In the genomic region with DNA sequence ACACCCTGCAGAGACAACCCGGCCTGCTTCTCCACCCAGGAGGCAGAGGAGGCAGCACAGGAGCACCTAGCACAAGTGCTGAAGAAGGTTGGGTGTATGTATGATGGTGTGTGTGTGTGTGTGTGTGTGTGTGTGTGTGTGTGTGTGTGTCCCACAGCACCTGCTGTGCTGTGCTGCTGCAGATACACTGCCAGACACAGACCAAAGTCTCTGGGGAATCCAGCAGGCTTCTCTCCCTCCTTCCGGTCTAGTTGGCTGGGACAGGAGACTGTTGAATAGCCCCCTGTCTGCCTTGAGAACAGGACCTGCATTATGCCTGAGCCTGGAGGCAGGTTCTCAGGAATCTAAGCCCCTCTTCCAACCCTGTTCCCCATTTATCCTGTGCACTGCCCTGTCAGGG, we compare ENCODE assay signal across 8 mouse cellular contexts. TPM values are rescaled to one million over a fixed set of nuclear protein-coding genes. Genes with fewer than 3 reads are reported as not detected.
DNase-seq lines count a peak whose midpoint lies in the region; ATAC-seq and TF ChIP-seq lines count a peak whose summit lies in the region.

No protein-coding gene starts in this region.

- H3K4me2 ChIP-seq in heart, embryonic 14.5 days (ENCODE audit: low read length): peak overlapping the region; percentile 99
- peak overlapping the region; percentile 99 for H3K4me2 ChIP-seq in hindbrain, embryonic 14.5 days (replicated peaks)
- peak overlapping the region; percentile 98 for H3K4me2 ChIP-seq in midbrain, embryonic 13.5 days (replicated peaks)

- H3K79me2 ChIP-seq in MEL (ENCODE audit: control insufficient read depth, insufficient read depth, low read length, poor library complexity): peaks cover 18% of the 10 kb centered on the region

- H3K9ac ChIP-seq in heart, embryonic 14.5 days (ENCODE audit: low read length): peak overlapping the region; percentile 77
- H3K9ac ChIP-seq in MEL (ENCODE audit: control insufficient read depth, low read depth, low read length, poor library complexity, severe bottlenecking): peak overlapping the region; percentile 86
- H3K9ac ChIP-seq in hindbrain, embryonic 14.5 days: no peak overlapping the region; the same call in 1 of the 2 replicates
- peak overlapping the region; percentile 74 for H3K9ac ChIP-seq in midbrain, embryonic 13.5 days (replicated peaks)

- intact Hi-C loops in heart, postnatal 10 days (cut with DNase I): no loop called here

- TF ChIP-seq EP300 in MEL (IDR thresholded peaks at IDR 0.05; ENCODE audit: low read depth in 1 of 2, low read length in 2 of 2): no peak

- no peak for ATAC-seq in heart, embryonic 14.5 days (ENCODE audit: insufficient number of reproducible peaks, insufficient read depth, low FRiP score, low read depth)
- ATAC-seq in hindbrain, embryonic 14.5 days (ENCODE audit: low FRiP score): no peak
- ATAC-seq in midbrain, embryonic 13.5 days: no peak

- H3K36me3 ChIP-seq in heart, embryonic 14.5 days (ENCODE audit: control insufficient read depth, insufficient read depth, low read length): peaks cover 33% of the 10 kb centered on the region
- peaks cover 0 to 7% of the 10 kb centered on the region in 2 experiments for H3K36me3 ChIP-seq in MEL (ENCODE audit: control insufficient read depth in 1 of 2, insufficient read depth in 2 of 2, low read length in 2 of 2)
- H3K36me3 ChIP-seq in hindbrain, embryonic 14.5 days (replicated peaks; ENCODE audit: control insufficient read depth, insufficient read depth): no peaks in the 10 kb centered on the region
- H3K36me3 ChIP-seq in midbrain, embryonic 13.5 days: peaks cover 25% of the 10 kb centered on the region; the same call in 1 of the 2 replicates

- peaks cover 3% of the 10 kb centered on the region; the same call in 1 of the 2 replicates for H3K27me3 ChIP-seq in heart, embryonic 14.5 days (ENCODE audit: control insufficient read depth, insufficient read depth, low read length)
- no peaks in the 10 kb centered on the region for H3K27me3 ChIP-seq in MEL (ENCODE audit: control insufficient read depth in 1 of 2, insufficient read depth in 2 of 2, low read length in 2 of 2)
- no peaks in the 10 kb centered on the region; the same call in 1 of the 2 replicates for H3K27me3 ChIP-seq in hindbrain, embryonic 14.5 days (ENCODE audit: control insufficient read depth, insufficient read depth, low read length)
- H3K27me3 ChIP-seq in midbrain, embryonic 13.5 days: peaks cover 18% of the 10 kb centered on the region

- TF ChIP-seq POLR2A in MEL (IDR thresholded peaks at IDR 0.05; ENCODE audit: control insufficient read depth in 1 of 2, insufficient read depth in 1 of 2, low read depth in 1 of 2, low read length in 2 of 2, poor library complexity in 1 of 2): no peak

- peaks cover 13 to 22% of the 10 kb centered on the region in 2 experiments for H3K4me1 ChIP-seq in heart, embryonic 14.5 days (ENCODE audit: control insufficient read depth in 2 of 2, insufficient read depth in 2 of 2, low read length in 2 of 2)
- peaks cover 4 to 16% of the 10 kb centered on the region in 2 experiments for H3K4me1 ChIP-seq in MEL (ENCODE audit: control insufficient read depth in 1 of 2, insufficient read depth in 2 of 2, low read length in 2 of 2)
- H3K4me1 ChIP-seq in hindbrain, embryonic 14.5 days (replicated peaks; ENCODE audit: control insufficient read depth, insufficient read depth, low read length): peaks cover 19% of the 10 kb centered on the region
- peaks cover 28% of the 10 kb centered on the region for H3K4me1 ChIP-seq in midbrain, embryonic 13.5 days (replicated peaks)

- WGBS in heart, embryonic 14.5 days: 39% methylated on average over 2 of the region's 2 CpGs
- 27% methylated on average over 2 of the region's 2 CpGs for WGBS in hindbrain, embryonic 14.5 days
- WGBS in midbrain, embryonic 13.5 days: 12% methylated on average over 1 of the region's 2 CpGs

- peak overlapping the region; percentile 72 to 73 for H3K4me3 ChIP-seq in heart, embryonic 14.5 days (ENCODE audit: control insufficient read depth in 1 of 2, insufficient read depth in 1 of 2, low read depth in 1 of 2, low read length in 2 of 2)
- H3K4me3 ChIP-seq in MEL (ENCODE audit: control insufficient read depth in 1 of 2, insufficient read depth in 1 of 2, low read depth in 2 of 2, low read length in 2 of 2): peak overlapping the region; percentile 85 to 86
- peak overlapping the region; percentile 70 for H3K4me3 ChIP-seq in hindbrain, embryonic 14.5 days (replicated peaks; ENCODE audit: low read length)
- peak overlapping the region; percentile 70 for H3K4me3 ChIP-seq in midbrain, embryonic 13.5 days (replicated peaks)

- no peak for TF ChIP-seq CTCF in MEL (IDR thresholded peaks at IDR 0.05 in 2 of 3, conservative IDR thresholded peaks at IDR 0.05 in 1 of 3; ENCODE audit: control insufficient read depth in 1 of 3, insufficient read depth in 1 of 3, low read depth in 2 of 3, low read length in 3 of 3, poor library complexity in 1 of 3, severe bottlenecking in 1 of 3)

- H3K9me3 ChIP-seq in heart, embryonic 14.5 days (ENCODE audit: control insufficient read depth, low read length): no peaks in the 10 kb centered on the region
- H3K9me3 ChIP-seq in MEL (replicated peaks; ENCODE audit: insufficient read depth, low read length): no peaks in the 10 kb centered on the region
- H3K9me3 ChIP-seq in hindbrain, embryonic 14.5 days (ENCODE audit: control insufficient read depth, low read length): no peaks in the 10 kb centered on the region
- H3K9me3 ChIP-seq in midbrain, embryonic 13.5 days: no peaks in the 10 kb centered on the region

- no peak for DNase-seq in heart, postnatal 10 days
- peak; percentile 32 for DNase-seq in MEL (ENCODE audit: low read depth, low spot score)
- no peak for DNase-seq in hindbrain, embryonic 14.5 days (ENCODE audit: low spot score)
- no peak for DNase-seq in spleen, adult 18-20 months
- no peak for DNase-seq in cerebellum, adult 18-20 months
- no peak for DNase-seq in right cerebral cortex, postnatal 36 days (ENCODE audit: low spot score in 2 of 2)

- no peak for TF ChIP-seq RAD21 in MEL (IDR thresholded peaks at IDR 0.05; ENCODE audit: low read depth, low read length)

- H3K27ac ChIP-seq in heart, embryonic 14.5 days (replicated peaks in 1 of 2; ENCODE audit: control insufficient read depth in 1 of 2, insufficient read depth in 1 of 2, low read depth in 2 of 2, low read length in 2 of 2): no peak overlapping the region
- H3K27ac ChIP-seq in MEL (ENCODE audit: control insufficient read depth, low read depth, low read length): no peak overlapping the region
- H3K27ac ChIP-seq in hindbrain, embryonic 14.5 days: no peak overlapping the region
- H3K27ac ChIP-seq in midbrain, embryonic 13.5 days: no peak overlapping the region

TF ChIP-seq in MEL, 35 proteins besides CTCF, POLR2A, EP300 and RAD21 (continues in another document):
- TF ChIP-seq ZMIZ1 (IDR thresholded peaks at IDR 0.05; ENCODE audit: low read depth, low read length) (no peak), CHD1 (IDR thresholded peaks at IDR 0.05; ENCODE audit: low read depth, low read length) (no peak), JUND (IDR thresholded peaks at IDR 0.05; ENCODE audit: low read depth, low read length) (no peak), UBTF (IDR thresholded peaks at IDR 0.05; ENCODE audit: borderline replicate concordance, insufficient read depth, low read depth, low read length) (no peak)

RNA-seq across cellular contexts. Expression of a gene that starts 1.3 kb away (rescaled TPM):
- polyA plus RNA-seq in heart, embryonic 14.5 days (2014; fragmentation: Nextera tagmentation; extraction: Ambion mirVana): 14.4 and 17.7 TPM in 2 replicates
- total RNA-seq in heart, postnatal 10 days (2021): 1 to 10 TPM; 2.8 to 4.7 TPM
- 39.7 and 51.9 TPM in 2 replicates for total RNA-seq in MEL (2012; rRNA removed)
- 10 to 100 TPM in 1 of 2 experiments, not detected in 1; 58.2 TPM for polyA plus RNA-seq in MEL (2012; ENCODE audit: insufficient read depth in 1 of 2, insufficient read length in 2 of 2, low read depth in 1 of 2, low replicate concordance in 2 of 2, missing spikeins in 1 of 2)
- 10.0 and 10.8 TPM in 2 replicates for polyA plus RNA-seq in hindbrain, embryonic 14.5 days (2014; fragmentation: Nextera tagmentation; extraction: Ambion mirVana)
- polyA plus RNA-seq in midbrain, embryonic 13.5 days (2015; fragmentation: Nextera tagmentation; extraction: Ambion mirVana): 23.1 and 25.5 TPM in 2 replicates

RNA-seq across cellular contexts. Expression of a gene that starts 7.9 kb away (rescaled TPM):
- polyA plus RNA-seq in heart, embryonic 14.5 days (2014; fragmentation: Nextera tagmentation; extraction: Ambion mirVana): 17.6 and 18.3 TPM in 2 replicates
- total RNA-seq in heart, postnatal 10 days (2021): 1 to 10 TPM; 7.1 to 9.4 TPM
- total RNA-seq in MEL (2012; rRNA removed): 3.6 and 4.7 TPM in 2 replicates
- polyA plus RNA-seq in MEL (2012; ENCODE audit: insufficient read depth in 1 of 2, insufficient read length in 2 of 2, low read depth in 1 of 2, low replicate concordance in 2 of 2, missing spikeins in 1 of 2): 10 to 100 TPM in 1 of 2 experiments, not detected in 1; 12.6 TPM
- polyA plus RNA-seq in hindbrain, embryonic 14.5 days (2014; fragmentation: Nextera tagmentation; extraction: Ambion mirVana): 6.3 and 6.8 TPM in 2 replicates
- polyA plus RNA-seq in midbrain, embryonic 13.5 days (2015; fragmentation: Nextera tagmentation; extraction: Ambion mirVana): 3.9 and 4.4 TPM in 2 replicates

RNA-seq across cellular contexts. Expression of a gene that starts 17.3 kb away (rescaled TPM):
- 11.5 and 12.4 TPM in 2 replicates for polyA plus RNA-seq in heart, embryonic 14.5 days (2014; fragmentation: Nextera tagmentation; extraction: Ambion mirVana)
- 1 to 10 TPM; 3.6 to 3.8 TPM for total RNA-seq in heart, postnatal 10 days (2021)
- 24.0 and 25.9 TPM in 2 replicates for total RNA-seq in MEL (2012; rRNA removed)
- 10 to 100 TPM in 1 of 2 experiments, not detected in 1; 24.6 TPM for polyA plus RNA-seq in MEL (2012; ENCODE audit: insufficient read depth in 1 of 2, insufficient read length in 2 of 2, low read depth in 1 of 2, low replicate concordance in 2 of 2, missing spikeins in 1 of 2)
- polyA plus RNA-seq in hindbrain, embryonic 14.5 days (2014; fragmentation: Nextera tagmentation; extraction: Ambion mirVana): 21.5 and 24.7 TPM in 2 replicates
- polyA plus RNA-seq in midbrain, embryonic 13.5 days (2015; fragmentation: Nextera tagmentation; extraction: Ambion mirVana): 19.9 and 23.7 TPM in 2 replicates

RNA-seq across cellular contexts. Expression of a gene that starts 22.2 kb away (rescaled TPM):
- 0.81 and 0.85 TPM in 2 replicates for polyA plus RNA-seq in heart, embryonic 14.5 days (2014; fragmentation: Nextera tagmentation; extraction: Ambion mirVana)
- total RNA-seq in heart, postnatal 10 days (2021): 10 to 100 TPM; 14.9 to 17.2 TPM
- not detected in 2 replicates for total RNA-seq in MEL (2012; rRNA removed)
- polyA plus RNA-seq in MEL (2012; ENCODE audit: insufficient read depth in 1 of 2, insufficient read length in 2 of 2, low read depth in 1 of 2, low replicate concordance in 2 of 2, missing spikeins in 1 of 2): not detected
- 2.6 and 3.3 TPM in 2 replicates for polyA plus RNA-seq in hindbrain, embryonic 14.5 days (2014; fragmentation: Nextera tagmentation; extraction: Ambion mirVana)
- 0.62 and 1.0 TPM in 2 replicates for polyA plus RNA-seq in midbrain, embryonic 13.5 days (2015; fragmentation: Nextera tagmentation; extraction: Ambion mirVana)

RNA-seq across cellular contexts. Expression of a gene that starts 25.7 kb away (rescaled TPM):
- polyA plus RNA-seq in heart, embryonic 14.5 days (2014; fragmentation: Nextera tagmentation; extraction: Ambion mirVana): 29.3 and 29.5 TPM in 2 replicates
- total RNA-seq in heart, postnatal 10 days (2021): 10 to 100 TPM; 37.9 to 39.7 TPM
- not detected in 2 replicates for total RNA-seq in MEL (2012; rRNA removed)
- polyA plus RNA-seq in MEL (2012; ENCODE audit: insufficient read depth in 1 of 2, insufficient read length in 2 of 2, low read depth in 1 of 2, low replicate concordance in 2 of 2, missing spikeins in 1 of 2): not detected
- polyA plus RNA-seq in hindbrain, embryonic 14.5 days (2014; fragmentation: Nextera tagmentation; extraction: Ambion mirVana): 365 and 378 TPM in 2 replicates
- polyA plus RNA-seq in midbrain, embryonic 13.5 days (2015; fragmentation: Nextera tagmentation; extraction: Ambion mirVana): 380 and 389 TPM in 2 replicates
